Mouse (Mus musculus): ENCODE results near the gene Postn. TPM values are rescaled to one million over a fixed set of nuclear protein-coding genes. Genes with fewer than 3 reads are reported as not detected.

Postn gene
- polyA plus RNA-seq, 1 experiment from 2014 or later: 312 TPM

GRCm38 (mm10) chr3:54420189-54420928 is 59.5 kb downstream of the Postn start:
- peaks cover 19% of the 10 kb centered on the region for H3K4me1 ChIP-seq
- no peak for ATAC-seq (ENCODE audit: insufficient number of reproducible peaks, insufficient read depth, low FRiP score, low TSS enrichment, low read depth)
- no peak overlapping the region for H3K9ac ChIP-seq
- 0 out of 2 replicates have a peak overlapping the region, but pooled peaks have one; percentile 10 for H3K4me2 ChIP-seq
- H3K36me3 ChIP-seq: no peaks in the 10 kb centered on the region
- no peak overlapping the region for H3K4me3 ChIP-seq
- 21% methylated on average over 10 of the region's 10 CpGs for WGBS
- H3K27me3 ChIP-seq: no peaks in the 10 kb centered on the region
- H3K27ac ChIP-seq: peak overlapping the region; percentile 74
- no peaks in the 10 kb centered on the region; the same call in 1 of the 2 replicates for H3K9me3 ChIP-seq

- Histone ChIP-seq H3K4me1 (peaks cover 19% of the 10 kb centered on the region), H3K9me3 (no peaks in the 10 kb centered on the region; the same call in 1 of the 2 replicates), H3K36me3 (no peaks in the 10 kb centered on the region), H3K9ac (no peak overlapping the region), H3K27me3 (no peaks in the 10 kb centered on the region), H3K4me3 (no peak overlapping the region), H3K27ac (peak overlapping the region; percentile 74), H3K4me2 (0 out of 2 replicates have a peak overlapping the region, but pooled peaks have one; percentile 10)
- 19% methylated on average over 6 of the region's 6 CpGs for WGBS
- ATAC-seq (ENCODE audit: insufficient number of reproducible peaks, insufficient read depth, low FRiP score, low TSS enrichment, low read depth): no peak; the same call in 1 of the 2 replicates
Observed at GRCm38 (mm10) chr3:54420983-54421382, 60.1 kb downstream of the Postn start.

GRCm38 (mm10) chr3:54421666-54422065 is 60.8 kb downstream of the Postn start:
- Histone ChIP-seq H3K4me2 (no peak overlapping the region), H3K9ac (no peak overlapping the region), H3K27me3 (no peaks in the 10 kb centered on the region), H3K4me3 (no peak overlapping the region), H3K4me1 (peaks cover 19% of the 10 kb centered on the region), H3K36me3 (no peaks in the 10 kb centered on the region), H3K9me3 (no peaks in the 10 kb centered on the region; the same call in 1 of the 2 replicates), H3K27ac (no peak overlapping the region; the same call in 1 of the 2 replicates)
- ATAC-seq (ENCODE audit: insufficient number of reproducible peaks, insufficient read depth, low FRiP score, low TSS enrichment, low read depth): no peak
- WGBS: 96% methylated on average over 2 of the region's 2 CpGs

GRCm38 (mm10) chr3:54424146-54424545 is 63.2 kb downstream of the Postn start:
- H3K9me3 ChIP-seq: no peaks in the 10 kb centered on the region; the same call in 1 of the 2 replicates
- 93% methylated on average over 4 of the region's 4 CpGs for WGBS
- H3K9ac ChIP-seq: no peak overlapping the region
- no peaks in the 10 kb centered on the region for H3K36me3 ChIP-seq
- no peak overlapping the region for H3K27ac ChIP-seq
- H3K27me3 ChIP-seq: no peaks in the 10 kb centered on the region
- peaks cover 13% of the 10 kb centered on the region for H3K4me1 ChIP-seq
- H3K4me2 ChIP-seq: no peak overlapping the region
- H3K4me3 ChIP-seq: no peak overlapping the region
- no peak for ATAC-seq (ENCODE audit: insufficient number of reproducible peaks, insufficient read depth, low FRiP score, low TSS enrichment, low read depth)

- WGBS: 75% methylated on average over 4 of the region's 4 CpGs
- Histone ChIP-seq H3K4me3 (no peak overlapping the region), H3K27me3 (no peaks in the 10 kb centered on the region), H3K9me3 (no peaks in the 10 kb centered on the region), H3K36me3 (no peaks in the 10 kb centered on the region), H3K9ac (no peak overlapping the region), H3K27ac (no peak overlapping the region), H3K4me2 (no peak overlapping the region), H3K4me1 (peaks cover 14% of the 10 kb centered on the region)
- ATAC-seq (ENCODE audit: insufficient number of reproducible peaks, insufficient read depth, low FRiP score, low TSS enrichment, low read depth): no peak
Observed at GRCm38 (mm10) chr3:54431663-54432062, 70.8 kb downstream of the Postn start.

- no peak for ATAC-seq (ENCODE audit: insufficient number of reproducible peaks, insufficient read depth, low FRiP score, low TSS enrichment, low read depth)
- H3K4me1 ChIP-seq: peaks cover 14% of the 10 kb centered on the region
- no peaks in the 10 kb centered on the region for H3K36me3 ChIP-seq
- no peaks in the 10 kb centered on the region for H3K9me3 ChIP-seq
- 48% methylated on average over 6 of the region's 6 CpGs for WGBS
- no peak overlapping the region for H3K4me2 ChIP-seq
- no peaks in the 10 kb centered on the region for H3K27me3 ChIP-seq
- no peak overlapping the region for H3K9ac ChIP-seq
- H3K27ac ChIP-seq: peak overlapping the region; percentile 34; the same call in 1 of the 2 replicates
- no peak overlapping the region for H3K4me3 ChIP-seq
Observed at GRCm38 (mm10) chr3:54432167-54432566, 71.3 kb downstream of the Postn start.

- Histone ChIP-seq H3K36me3 (no peaks in the 10 kb centered on the region), H3K9ac (no peak overlapping the region), H3K4me3 (no peak overlapping the region), H3K4me2 (no peak overlapping the region), H3K27me3 (no peaks in the 10 kb centered on the region), H3K4me1 (peaks cover 14% of the 10 kb centered on the region), H3K27ac (peak overlapping the region; percentile 51; the same call in 1 of the 2 replicates), H3K9me3 (no peaks in the 10 kb centered on the region)
- WGBS: 34% methylated on average over 4 of the region's 4 CpGs
- no peak for ATAC-seq (ENCODE audit: insufficient number of reproducible peaks, insufficient read depth, low FRiP score, low TSS enrichment, low read depth)
Observed at GRCm38 (mm10) chr3:54432605-54433004, 71.7 kb downstream of the Postn start.

GRCm38 (mm10) chr3:54434571-54434970 is 73.7 kb downstream of the Postn start:
- Histone ChIP-seq H3K36me3 (no peaks in the 10 kb centered on the region), H3K4me2 (no peak overlapping the region), H3K4me1 (peaks cover 14% of the 10 kb centered on the region), H3K27ac (peak overlapping the region; percentile 16; the same call in 1 of the 2 replicates), H3K27me3 (no peaks in the 10 kb centered on the region), H3K9ac (no peak overlapping the region), H3K4me3 (no peak overlapping the region), H3K9me3 (no peaks in the 10 kb centered on the region)
- ATAC-seq (ENCODE audit: insufficient number of reproducible peaks, insufficient read depth, low FRiP score, low TSS enrichment, low read depth): no peak
- 85% methylated on average over 6 of the region's 6 CpGs for WGBS

GRCm38 (mm10) chr3:54436373-54436964 is 75.6 kb downstream of the Postn start:
- Histone ChIP-seq H3K9ac (no peak overlapping the region), H3K27ac (no peak overlapping the region), H3K4me2 (no peak overlapping the region), H3K9me3 (no peaks in the 10 kb centered on the region), H3K27me3 (no peaks in the 10 kb centered on the region), H3K4me1 (peaks cover 14% of the 10 kb centered on the region), H3K36me3 (no peaks in the 10 kb centered on the region), H3K4me3 (no peak overlapping the region)
- 65% methylated on average over 1 of the region's 1 CpGs for WGBS
- ATAC-seq (ENCODE audit: insufficient number of reproducible peaks, insufficient read depth, low FRiP score, low TSS enrichment, low read depth): no peak

Other genes starting within 250 kb of the Postn start
- gene Trpc4, start 205.1 kb upstream of the Postn start, polyA plus RNA-seq (2015; fragmentation: Nextera tagmentation; extraction: Ambion mirVana): 1.9 and 2.1 TPM in 2 replicates